In genomic region chr5:121592064-121592815, GRCm38 (mm10) we compare ENCODE assay signal across 8 mouse cellular contexts. TPM values are rescaled to one million over a fixed set of nuclear protein-coding genes. Genes with fewer than 3 reads are reported as not detected.
A peak's percentile ranks its signal among the peaks of the same experiment; 100 is the strongest.
DNase-seq lines count a peak whose midpoint lies in the region; ATAC-seq and TF ChIP-seq lines count a peak whose summit lies in the region.

No protein-coding gene starts in this region.

- H3K27me3 ChIP-seq in heart, embryonic 12.5 days (replicated peaks), result no peaks in the 10 kb centered on the region
- H3K27me3 ChIP-seq in hindbrain, embryonic 14.5 days (ENCODE audit: control insufficient read depth, insufficient read depth, low read length), result no peaks in the 10 kb centered on the region
- H3K27me3 ChIP-seq in midbrain, embryonic 13.5 days, result peaks cover 3% of the 10 kb centered on the region; the same call in 1 of the 2 replicates

- no peak for ATAC-seq in heart, embryonic 12.5 days (ENCODE audit: insufficient number of reproducible peaks, low FRiP score)
- no peak for ATAC-seq in hindbrain, embryonic 14.5 days (ENCODE audit: low FRiP score)
- ATAC-seq in midbrain, embryonic 13.5 days, result no peak

- no peak for TF ChIP-seq CTCF in bone marrow, adult 2 months (IDR thresholded peaks at IDR 0.05; ENCODE audit: control insufficient read depth, insufficient read depth, low read length)

- no peaks in the 10 kb centered on the region for H3K36me3 ChIP-seq in heart, embryonic 12.5 days
- no peaks in the 10 kb centered on the region for H3K36me3 ChIP-seq in hindbrain, embryonic 14.5 days (replicated peaks; ENCODE audit: control insufficient read depth, insufficient read depth)
- no peaks in the 10 kb centered on the region for H3K36me3 ChIP-seq in midbrain, embryonic 13.5 days

- peaks cover 27% of the 10 kb centered on the region for H3K4me1 ChIP-seq in heart, embryonic 12.5 days (replicated peaks)
- peaks cover 15% of the 10 kb centered on the region for H3K4me1 ChIP-seq in bone marrow, adult 2 months (ENCODE audit: control insufficient read depth, insufficient read depth, low read length)
- peaks cover 14% of the 10 kb centered on the region for H3K4me1 ChIP-seq in hindbrain, embryonic 14.5 days (replicated peaks; ENCODE audit: control insufficient read depth, insufficient read depth, low read length)
- peaks cover 21% of the 10 kb centered on the region for H3K4me1 ChIP-seq in midbrain, embryonic 13.5 days (replicated peaks)

- H3K4me2 ChIP-seq in heart, embryonic 12.5 days, result peak overlapping the region; percentile 99
- peak overlapping the region; percentile 96 for H3K4me2 ChIP-seq in hindbrain, embryonic 14.5 days (replicated peaks)
- H3K4me2 ChIP-seq in midbrain, embryonic 13.5 days (replicated peaks), result peak overlapping the region; percentile 98

- no peak for TF ChIP-seq POLR2A in bone marrow, adult 2 months (IDR thresholded peaks at IDR 0.05; ENCODE audit: borderline replicate concordance, control insufficient read depth, low read depth, low read length)

- 0 out of 2 replicates have a peak overlapping the region, but pooled peaks have one; percentile 71 for H3K4me3 ChIP-seq in heart, embryonic 12.5 days
- H3K4me3 ChIP-seq in bone marrow, adult 2 months (replicated peaks; ENCODE audit: control insufficient read depth, low read depth, low read length), result peak overlapping the region; percentile 76
- peak overlapping the region; percentile 65 for H3K4me3 ChIP-seq in hindbrain, embryonic 14.5 days (replicated peaks; ENCODE audit: low read length)
- H3K4me3 ChIP-seq in midbrain, embryonic 13.5 days (replicated peaks), result peak overlapping the region; percentile 65

- intact Hi-C loops in heart, postnatal 36 days (cut with DNase I), result no loop called here

- 0 out of 2 replicates have a peak overlapping the region, but pooled peaks have one; percentile 17 for H3K9ac ChIP-seq in heart, embryonic 12.5 days
- H3K9ac ChIP-seq in hindbrain, embryonic 14.5 days, result peak overlapping the region; percentile 79
- H3K9ac ChIP-seq in midbrain, embryonic 13.5 days (replicated peaks), result no peak overlapping the region

- no peak for DNase-seq in heart, postnatal 36 days
- no peak for DNase-seq in hindbrain, embryonic 14.5 days (ENCODE audit: low spot score)
- no peak for DNase-seq in frontal cortex, adult 2 months (ENCODE audit: extremely low spot score in 1 of 2, low spot score in 1 of 2)
- DNase-seq in layer of hippocampus, postnatal 10 days (ENCODE audit: low spot score in 2 of 2), result no peak
- DNase-seq in layer of hippocampus, postnatal 14 days (ENCODE audit: low spot score in 2 of 2), result no peak

- WGBS in heart, embryonic 12.5 days, result 68% methylated on average over 11 of the region's 11 CpGs
- 23% methylated on average over 11 of the region's 11 CpGs for WGBS in bone marrow, adult 2 months
- WGBS in hindbrain, embryonic 14.5 days, result 65% methylated on average over 11 of the region's 11 CpGs
- 68% methylated on average over 11 of the region's 11 CpGs for WGBS in midbrain, embryonic 13.5 days

- no peaks in the 10 kb centered on the region for H3K9me3 ChIP-seq in heart, embryonic 12.5 days (replicated peaks)
- no peaks in the 10 kb centered on the region for H3K9me3 ChIP-seq in hindbrain, embryonic 14.5 days (ENCODE audit: control insufficient read depth, low read length)
- H3K9me3 ChIP-seq in midbrain, embryonic 13.5 days, result no peaks in the 10 kb centered on the region

- no peak overlapping the region for H3K27ac ChIP-seq in heart, embryonic 12.5 days (ENCODE audit: poor library complexity, severe bottlenecking)
- peak overlapping the region; percentile 83; the same call in 1 of the 2 replicates for H3K27ac ChIP-seq in bone marrow, adult 2 months (ENCODE audit: control insufficient read depth, insufficient read depth, low read depth, low read length, poor library complexity)
- H3K27ac ChIP-seq in hindbrain, embryonic 14.5 days, result no peak overlapping the region
- H3K27ac ChIP-seq in midbrain, embryonic 13.5 days, result no peak overlapping the region

RNA-seq across cellular contexts. Expression of gene Aldh2, which starts 1.4 kb away (rescaled TPM):
- polyA plus RNA-seq in heart, embryonic 12.5 days (2016; fragmentation: Nextera tagmentation; extraction: Ambion mirVana), result 64.0 and 72.0 TPM in 2 replicates
- total RNA-seq in heart, postnatal 36 days (2021), result 100 to 1,000 TPM; 263 to 319 TPM
- 151 and 336 TPM in 2 replicates for polyA plus RNA-seq in bone marrow, adult 2 months (2011; ENCODE audit: insufficient read depth, insufficient read length, low replicate concordance, missing spikeins)
- polyA plus RNA-seq in hindbrain, embryonic 14.5 days (2014; fragmentation: Nextera tagmentation; extraction: Ambion mirVana), result 54.5 and 58.7 TPM in 2 replicates
- polyA plus RNA-seq in midbrain, embryonic 13.5 days (2015; fragmentation: Nextera tagmentation; extraction: Ambion mirVana), result 91.9 and 92.3 TPM in 2 replicates
- 199 and 205 TPM in 2 replicates for polyA plus RNA-seq in frontal cortex, adult 2 months (2012; rRNA removed)
- 10 to 100 TPM; 90.7 to 93.9 TPM for total RNA-seq in layer of hippocampus, postnatal 10 days (2021)
- total RNA-seq in layer of hippocampus, postnatal 14 days (2021), result 10 to 100 TPM; 88.3 to 96.7 TPM

RNA-seq across cellular contexts. Expression of gene Acad12, which starts 26.5 kb away (rescaled TPM):
- 5.8 and 6.1 TPM in 2 replicates for polyA plus RNA-seq in heart, embryonic 12.5 days (2016; fragmentation: Nextera tagmentation; extraction: Ambion mirVana)
- total RNA-seq in heart, postnatal 36 days (2021), result 10 to 100 TPM; 64.8 to 73.6 TPM
- 1.3 and 2.1 TPM in 2 replicates for polyA plus RNA-seq in bone marrow, adult 2 months (2011; ENCODE audit: insufficient read depth, insufficient read length, low replicate concordance, missing spikeins)
- 1.2 and 1.5 TPM in 2 replicates for polyA plus RNA-seq in hindbrain, embryonic 14.5 days (2014; fragmentation: Nextera tagmentation; extraction: Ambion mirVana)
- 1.2 and 1.3 TPM in 2 replicates for polyA plus RNA-seq in midbrain, embryonic 13.5 days (2015; fragmentation: Nextera tagmentation; extraction: Ambion mirVana)
- polyA plus RNA-seq in frontal cortex, adult 2 months (2012; rRNA removed), result 4.0 and 4.7 TPM in 2 replicates
- total RNA-seq in layer of hippocampus, postnatal 10 days (2021), result 1 to 10 TPM; 4.4 to 5.4 TPM
- 1 to 10 TPM; 4.7 to 4.9 TPM for total RNA-seq in layer of hippocampus, postnatal 14 days (2021)

RNA-seq across cellular contexts. Expression of gene Mapkapk5, which starts 46.5 kb away (rescaled TPM):
- polyA plus RNA-seq in heart, embryonic 12.5 days (2016; fragmentation: Nextera tagmentation; extraction: Ambion mirVana), result 38.8 and 40.0 TPM in 2 replicates
- 10 to 100 TPM; 85.1 to 89.3 TPM for total RNA-seq in heart, postnatal 36 days (2021)
- polyA plus RNA-seq in bone marrow, adult 2 months (2011; ENCODE audit: insufficient read depth, insufficient read length, low replicate concordance, missing spikeins), result 40.3 and 47.4 TPM in 2 replicates
- 58.9 and 66.6 TPM in 2 replicates for polyA plus RNA-seq in hindbrain, embryonic 14.5 days (2014; fragmentation: Nextera tagmentation; extraction: Ambion mirVana)
- 55.5 and 60.5 TPM in 2 replicates for polyA plus RNA-seq in midbrain, embryonic 13.5 days (2015; fragmentation: Nextera tagmentation; extraction: Ambion mirVana)
- polyA plus RNA-seq in frontal cortex, adult 2 months (2012; rRNA removed), result 107 and 118 TPM in 2 replicates
- 10 to 100 TPM; 78.4 to 84.6 TPM for total RNA-seq in layer of hippocampus, postnatal 10 days (2021)
- total RNA-seq in layer of hippocampus, postnatal 14 days (2021), result 10 to 100 TPM; 74.8 to 78.6 TPM

RNA-seq across cellular contexts. Expression of gene Adam1a, which starts 47.0 kb away (rescaled TPM):
- polyA plus RNA-seq in heart, embryonic 12.5 days (2016; fragmentation: Nextera tagmentation; extraction: Ambion mirVana), result 0.59 and 1.5 TPM in 2 replicates
- 1 to 10 TPM; 1.8 to 1.9 TPM for total RNA-seq in heart, postnatal 36 days (2021)
- 2.6 and 2.7 TPM in 2 replicates for polyA plus RNA-seq in bone marrow, adult 2 months (2011; ENCODE audit: insufficient read depth, insufficient read length, low replicate concordance, missing spikeins)
- 4.4 and 5.0 TPM in 2 replicates for polyA plus RNA-seq in hindbrain, embryonic 14.5 days (2014; fragmentation: Nextera tagmentation; extraction: Ambion mirVana)
- polyA plus RNA-seq in midbrain, embryonic 13.5 days (2015; fragmentation: Nextera tagmentation; extraction: Ambion mirVana), result 4.9 TPM in 2 replicates
- 23.8 and 24.2 TPM in 2 replicates for polyA plus RNA-seq in frontal cortex, adult 2 months (2012; rRNA removed)
- 10 to 100 TPM; 10.3 to 10.5 TPM for total RNA-seq in layer of hippocampus, postnatal 10 days (2021)
- 10 to 100 TPM; 11.1 to 11.7 TPM for total RNA-seq in layer of hippocampus, postnatal 14 days (2021)

RNA-seq across cellular contexts. Expression of gene Gm42878, which starts 47.0 kb away (rescaled TPM):
- polyA plus RNA-seq in heart, embryonic 12.5 days (2016; fragmentation: Nextera tagmentation; extraction: Ambion mirVana), result not detected in 2 replicates
- not detected for total RNA-seq in heart, postnatal 36 days (2021)
- 0.23 TPM in 1 of 2 replicates, not detected in the other for polyA plus RNA-seq in bone marrow, adult 2 months (2011; ENCODE audit: insufficient read depth, insufficient read length, low replicate concordance, missing spikeins)
- polyA plus RNA-seq in hindbrain, embryonic 14.5 days (2014; fragmentation: Nextera tagmentation; extraction: Ambion mirVana), result not detected in 2 replicates
- polyA plus RNA-seq in midbrain, embryonic 13.5 days (2015; fragmentation: Nextera tagmentation; extraction: Ambion mirVana), result not detected in 2 replicates
- polyA plus RNA-seq in frontal cortex, adult 2 months (2012; rRNA removed), result 0.42 and 0.48 TPM in 2 replicates
- not detected for total RNA-seq in layer of hippocampus, postnatal 10 days (2021)
- not detected for total RNA-seq in layer of hippocampus, postnatal 14 days (2021)
